Mouse (Mus musculus): ENCODE measurements at regions not wholly inside any gene's neighbourhood (a gene's known extent, or its start where the extent isn't known, plus 50 kb on each side); places are given as distances from the start of the nearest gene placed in this dataset.

DNA sequence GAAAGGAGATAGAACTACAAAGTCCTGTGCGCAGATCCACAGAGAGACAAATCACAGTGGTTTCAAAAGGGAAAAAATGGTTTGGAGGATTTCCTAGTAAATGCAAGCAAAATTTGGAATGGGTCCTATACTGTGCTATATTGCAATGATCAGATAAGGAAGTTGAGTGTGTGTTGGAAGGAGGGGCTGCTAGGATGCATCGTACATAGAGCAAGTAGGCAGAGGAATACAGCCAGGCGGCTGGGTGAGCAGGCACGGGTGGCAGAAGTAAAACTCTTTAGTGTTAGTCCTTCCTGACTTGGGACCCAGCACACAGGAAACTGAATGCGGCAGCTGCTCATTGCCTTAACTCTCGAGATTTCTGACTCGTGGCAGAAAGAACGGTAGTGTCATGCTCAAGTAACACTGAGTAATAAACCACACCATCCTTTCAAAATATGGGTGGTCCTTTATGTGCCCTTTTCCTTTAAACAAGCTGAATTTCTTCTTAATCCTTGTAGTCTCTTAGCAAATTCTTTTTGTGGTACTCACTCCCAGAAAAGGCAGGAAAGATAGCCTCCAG is 87.0 kb upstream of the Itprid2 start:
- DNase-seq (ENCODE audit: low read depth), result no peak

DNA sequence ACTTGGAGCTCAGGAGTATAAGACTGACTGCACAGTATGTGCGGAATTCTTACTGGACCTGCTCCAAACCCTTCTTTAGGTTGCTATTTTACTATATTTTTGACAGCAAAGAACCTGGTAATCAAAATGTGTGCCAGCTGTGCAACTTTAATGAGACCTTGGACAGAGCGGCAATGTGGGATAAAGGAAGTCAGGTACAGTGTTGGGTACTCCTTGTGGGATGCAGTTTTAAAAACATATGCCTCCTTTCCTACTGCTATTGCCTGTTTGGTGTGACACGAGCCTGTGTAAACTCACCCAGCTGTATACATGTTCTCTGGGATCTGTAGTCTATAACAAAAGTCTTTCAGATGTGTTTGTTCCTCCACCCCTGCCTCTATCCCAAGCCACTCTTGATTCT is 85.4 kb upstream of the Itprid2 start:
- DNase-seq (ENCODE audit: low read depth), result no peak

DNA sequence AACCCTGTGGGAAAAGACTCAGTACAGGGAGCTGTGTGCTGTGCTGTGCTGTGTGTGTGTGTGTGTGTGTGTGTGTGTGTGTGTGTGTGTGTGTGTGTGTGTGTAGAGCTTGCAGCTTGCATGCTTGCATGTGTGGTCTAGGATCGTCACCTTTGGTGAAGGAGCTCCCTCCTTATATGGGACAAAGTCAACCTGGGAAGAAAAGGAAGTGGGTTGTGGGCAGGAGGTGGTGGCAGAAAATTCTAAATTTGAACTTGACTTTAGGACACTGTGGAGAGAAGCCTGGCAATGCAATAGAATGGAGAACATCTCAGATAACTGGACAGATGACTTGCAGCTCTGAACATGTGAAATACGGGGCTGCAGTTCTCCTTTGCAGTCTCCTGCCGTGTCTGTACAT is 84.7 kb upstream of the Itprid2 start:
- no peak for DNase-seq (ENCODE audit: low read depth)

DNA sequence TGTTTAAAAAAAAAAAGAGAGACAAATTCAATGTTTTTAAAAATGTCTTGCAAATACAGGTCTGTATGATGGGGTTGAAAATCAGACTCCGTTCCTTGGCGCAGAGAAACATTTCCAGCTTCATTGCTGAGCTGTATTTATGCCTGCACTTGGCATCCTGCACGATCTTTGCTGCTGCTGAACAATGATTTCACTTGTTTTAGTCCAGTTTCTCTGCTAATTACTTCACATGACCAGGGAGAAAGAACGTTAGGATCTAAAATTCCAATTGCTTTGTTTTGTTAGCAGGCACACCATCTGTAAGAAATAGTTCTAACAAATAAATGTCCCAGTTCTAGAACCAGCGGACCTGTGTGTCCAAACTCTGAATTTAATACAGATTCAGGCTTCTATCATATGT is 82.7 kb upstream of the Itprid2 start:
- no peak for DNase-seq (ENCODE audit: low read depth)

DNA sequence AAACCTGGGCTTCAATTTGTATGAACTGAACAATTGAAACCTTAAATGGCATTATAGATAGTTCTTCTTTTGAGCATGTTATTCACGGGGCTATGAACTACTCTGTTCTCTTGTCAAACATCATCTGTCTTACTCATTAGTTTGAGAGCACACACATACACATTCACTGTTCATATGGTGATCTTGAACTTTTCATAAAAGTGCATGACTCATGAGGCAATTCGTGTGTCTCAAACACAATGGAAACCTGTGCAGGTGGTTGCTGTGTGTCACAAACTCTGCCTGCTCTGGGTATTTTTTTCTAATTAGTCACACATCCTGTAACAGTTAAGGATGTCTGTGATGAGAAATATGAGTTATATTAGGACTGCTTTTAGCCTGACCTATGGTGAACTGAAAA is 79.8 kb upstream of the Itprid2 start:
- DNase-seq (ENCODE audit: low read depth), result no peak

DNA sequence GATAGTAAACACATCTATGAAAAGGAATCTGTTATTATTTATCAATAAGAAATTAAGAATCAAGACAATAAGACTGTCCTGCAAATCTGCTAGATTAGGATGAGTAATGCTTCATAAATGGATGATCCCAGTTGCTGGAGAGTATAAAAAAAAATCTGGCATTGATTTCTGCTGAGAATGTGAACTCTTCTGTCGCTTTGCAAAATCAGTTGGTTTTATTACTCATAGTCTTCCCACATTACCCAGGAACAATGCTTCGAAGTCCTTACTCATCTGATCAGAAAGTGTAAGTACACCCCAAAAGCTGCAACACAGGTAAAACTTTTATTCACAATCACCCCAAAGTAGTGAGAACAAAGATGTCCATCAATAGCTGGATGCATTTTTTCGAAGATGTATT is 77.8 kb upstream of the Itprid2 start:
- no peak for DNase-seq (ENCODE audit: low read depth)

DNA sequence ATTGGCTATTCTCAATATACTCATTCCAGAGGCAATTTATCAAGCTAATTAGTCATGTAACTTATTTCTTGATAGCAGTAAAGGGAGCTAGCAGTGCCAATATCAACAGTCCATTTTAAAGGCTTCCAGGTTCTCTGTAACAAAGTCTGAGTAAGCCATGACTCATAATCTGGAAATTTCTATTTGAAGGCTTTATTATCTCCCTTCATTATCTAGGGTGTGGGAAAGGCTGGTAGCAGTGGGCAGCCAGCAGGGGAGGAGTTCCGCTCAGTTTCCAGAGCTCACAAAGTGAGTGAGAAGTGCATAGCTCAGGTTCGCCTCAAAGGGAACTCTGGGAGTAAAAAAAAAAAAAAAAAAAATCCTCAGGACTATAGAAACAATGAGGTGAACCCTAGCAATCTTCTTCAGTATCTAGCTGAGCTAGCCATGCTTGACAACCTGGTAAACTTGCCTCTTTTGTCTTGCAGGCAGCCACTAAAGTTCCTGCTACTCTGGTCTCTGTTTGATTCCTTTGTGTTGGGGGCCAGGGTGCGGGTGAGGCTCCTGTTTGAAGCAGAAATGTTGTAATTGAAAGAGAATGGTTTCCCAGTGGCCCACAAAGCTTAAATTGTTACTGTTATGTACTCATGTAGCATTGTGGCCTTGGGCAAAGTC is 68.7 kb upstream of the Itprid2 start:
- peak; percentile 12 for DNase-seq (ENCODE audit: low read depth)

DNA sequence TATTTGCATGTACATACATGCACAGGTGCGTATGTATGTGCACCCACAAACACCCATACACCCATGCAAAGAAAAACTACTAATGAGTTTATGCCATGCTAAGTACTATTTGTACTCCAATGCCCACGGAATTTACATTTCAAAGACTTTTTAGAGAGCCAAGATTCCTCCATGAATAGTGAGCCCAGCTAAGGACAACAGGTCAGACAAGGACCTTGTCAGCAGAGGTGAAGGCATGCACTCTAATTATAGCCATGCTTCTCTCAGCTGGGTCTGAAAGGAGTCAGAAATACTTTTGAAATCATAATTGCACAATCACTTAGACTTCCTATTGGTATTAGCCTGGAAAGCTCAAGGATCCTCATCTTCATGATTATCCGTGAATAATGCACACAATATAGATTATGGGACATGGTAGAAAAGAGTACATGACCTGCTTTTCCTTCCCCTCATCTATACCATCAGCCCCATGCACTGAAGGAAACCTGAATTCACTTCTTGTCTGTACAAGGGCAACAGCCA is 67.7 kb upstream of the Itprid2 start:
- no peak for DNase-seq (ENCODE audit: low read depth)

DNA sequence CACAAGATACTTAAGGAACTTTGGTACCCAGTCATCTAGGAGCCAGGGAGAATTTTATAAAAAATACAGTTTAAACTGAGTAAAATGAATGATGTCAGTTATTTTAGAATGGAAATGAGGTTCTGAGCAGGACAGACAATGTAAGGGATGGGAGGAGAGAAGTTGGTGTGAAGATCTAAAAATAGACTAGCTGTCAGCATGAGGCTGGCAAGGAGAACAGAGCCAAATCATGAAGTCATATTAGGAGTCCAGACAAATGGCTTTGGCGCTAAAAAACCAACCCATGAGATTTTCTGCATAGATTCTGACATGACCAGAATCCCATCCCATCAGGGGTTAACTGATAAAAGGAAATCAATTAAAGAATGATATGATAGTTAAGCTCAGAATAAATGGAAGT is 65.5 kb upstream of the Itprid2 start:
- no peak for DNase-seq (ENCODE audit: low read depth)

DNA sequence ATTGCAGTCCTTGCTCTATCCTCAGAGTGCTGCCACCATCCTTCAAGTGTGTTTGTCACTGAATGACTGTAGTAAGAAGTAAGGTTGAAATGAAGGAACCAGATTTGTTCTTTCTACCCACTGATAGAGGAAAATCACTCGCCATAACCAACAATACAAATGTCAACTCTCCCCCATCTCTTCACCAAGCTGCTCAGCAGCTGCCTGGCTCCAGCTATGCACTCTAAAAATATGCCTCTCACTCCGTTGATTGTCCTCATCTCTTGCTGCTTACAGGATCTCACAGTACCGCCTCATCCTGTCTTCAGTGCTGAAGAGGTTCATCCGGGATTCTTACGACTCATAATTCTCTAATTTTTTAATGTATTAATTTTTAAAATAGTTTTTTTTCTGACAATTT is 63.2 kb upstream of the Itprid2 start:
- no peak for DNase-seq (ENCODE audit: low read depth)

DNA sequence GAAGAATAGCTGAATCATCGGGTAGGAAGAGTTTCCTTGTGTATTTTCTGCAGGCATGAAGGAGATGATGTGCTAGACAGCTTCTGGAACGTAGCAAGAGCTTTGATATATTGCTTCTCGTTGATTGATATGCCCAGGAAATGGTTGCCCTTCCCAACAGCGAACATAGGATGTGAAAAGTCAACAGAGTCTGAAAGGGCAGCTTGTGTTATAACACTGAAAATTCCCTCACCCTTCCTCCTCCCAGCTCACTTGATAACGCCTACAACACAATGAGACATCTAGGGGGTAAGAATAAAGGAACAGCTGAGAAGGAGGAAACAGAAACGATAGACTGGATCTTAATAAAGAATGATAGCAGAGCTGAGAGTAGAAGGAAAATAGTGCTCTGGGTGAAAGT is 60.1 kb upstream of the Itprid2 start:
- DNase-seq (ENCODE audit: low read depth), result no peak

DNA sequence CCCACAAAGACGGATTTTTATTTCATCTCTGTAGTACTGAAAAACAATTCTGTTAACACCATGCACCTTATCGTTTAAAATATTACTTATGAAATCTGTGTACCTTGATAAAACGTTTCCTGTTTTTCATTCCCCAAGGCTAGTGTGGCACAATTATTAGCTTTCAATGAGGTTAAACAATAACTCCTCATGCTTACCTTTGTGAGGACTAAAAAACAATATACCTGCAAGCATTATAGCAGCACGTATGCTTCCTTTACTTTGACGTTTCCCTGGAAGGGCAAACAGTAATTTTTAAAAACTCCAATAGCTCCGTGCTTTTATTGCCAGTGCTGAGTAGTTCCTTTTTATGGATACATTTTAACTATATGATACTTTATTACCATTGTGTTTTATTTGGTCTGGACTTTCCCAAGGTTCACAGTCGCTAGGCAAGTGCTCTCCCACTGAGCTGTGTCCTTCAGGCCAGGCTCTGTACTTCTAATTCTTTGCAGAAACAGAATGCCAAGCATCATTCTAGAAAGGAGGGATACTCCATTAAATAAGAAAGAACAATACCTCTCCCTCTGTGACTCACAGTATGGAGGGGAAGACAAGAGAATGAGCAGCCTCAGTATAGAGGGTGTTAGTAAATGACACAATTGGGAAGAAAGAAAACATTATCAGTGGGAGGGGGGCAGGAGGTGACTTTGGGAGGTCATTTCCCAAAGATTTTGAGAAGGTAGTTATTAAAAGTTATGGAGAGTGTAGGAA is 50.0 kb upstream of the Itprid2 start:
- no peak for DNase-seq (ENCODE audit: low read depth)

All from c-Kit-positive CD71-negative TER-119-negative erythroid progenitor cells, embryonic 14.5 days (primary cell).